Mouse (Mus musculus): ENCODE data around the gene Csk. TPM values are rescaled to one million over a fixed set of nuclear protein-coding genes. Genes with fewer than 3 reads are reported as not detected.

Csk gene
- polyA plus RNA-seq, 1 experiment from 2014 or later: 36.1 TPM

GRCm38 (mm10) chr9:57600620-57601352 is 52.6 kb downstream of the Csk start:
- ATAC-seq (ENCODE audit: insufficient number of reproducible peaks, low FRiP score, low TSS enrichment, low read depth): peak; percentile 27; the same call in 1 of the 2 replicates
- H3K9me3 ChIP-seq (replicated peaks): no peaks in the 10 kb centered on the region

GRCm38 (mm10) chr9:57598851-57599563 is 54.4 kb downstream of the Csk start:
- 29% methylated on average over 8 of the region's 8 CpGs for WGBS
- Histone ChIP-seq H3K36me3 (peaks cover 16% of the 10 kb centered on the region), H3K9ac (no peak overlapping the region), H3K9me3 (replicated peaks) (no peaks in the 10 kb centered on the region), H3K4me2 (replicated peaks) (no peak overlapping the region), H3K4me1 (0 out of 2 replicates have a peak, but pooled peaks cover 5% of the 10 kb centered on the region), H3K27ac (replicated peaks) (no peak overlapping the region), H3K27me3 (no peaks in the 10 kb centered on the region), H3K4me3 (replicated peaks) (no peak overlapping the region)
- no peak for ATAC-seq (ENCODE audit: insufficient number of reproducible peaks, low FRiP score, low TSS enrichment, low read depth)

More at GRCm38 (mm10) chr9:57600620-57601352, 52.6 kb downstream of the Csk start:
- Histone ChIP-seq H3K4me2 (replicated peaks) (no peak overlapping the region), H3K4me1 (0 out of 2 replicates have a peak, but pooled peaks cover 5% of the 10 kb centered on the region), H3K36me3 (no peaks in the 10 kb centered on the region), H3K27me3 (peaks cover 6% of the 10 kb centered on the region; the same call in 1 of the 2 replicates), H3K9ac (no peak overlapping the region), H3K4me3 (replicated peaks) (no peak overlapping the region), H3K27ac (replicated peaks) (no peak overlapping the region)
- WGBS: 8% methylated on average over 3 of the region's 3 CpGs

- Histone ChIP-seq H3K4me1 (0 out of 2 replicates have a peak, but pooled peaks cover 5% of the 10 kb centered on the region), H3K9me3 (replicated peaks) (no peaks in the 10 kb centered on the region), H3K27me3 (no peaks in the 10 kb centered on the region), H3K4me3 (replicated peaks) (no peak overlapping the region), H3K4me2 (replicated peaks) (no peak overlapping the region), H3K27ac (replicated peaks) (no peak overlapping the region), H3K9ac (no peak overlapping the region), H3K36me3 (peaks cover 27% of the 10 kb centered on the region)
- no peak for ATAC-seq (ENCODE audit: insufficient number of reproducible peaks, low FRiP score, low TSS enrichment, low read depth)
- WGBS: 20% methylated on average over 4 of the region's 4 CpGs
Observed at GRCm38 (mm10) chr9:57597929-57598382, 55.5 kb downstream of the Csk start.

GRCm38 (mm10) chr9:57597265-57597664 is 56.2 kb downstream of the Csk start:
- no peak overlapping the region for H3K9ac ChIP-seq
- H3K4me2 ChIP-seq (replicated peaks): no peak overlapping the region
- 0 out of 2 replicates have a peak, but pooled peaks cover 4% of the 10 kb centered on the region for H3K4me1 ChIP-seq
- H3K9me3 ChIP-seq (replicated peaks): no peaks in the 10 kb centered on the region
- H3K27ac ChIP-seq (replicated peaks): 0 out of 2 replicates have a peak overlapping the region, but pooled peaks have one; percentile 11
- ATAC-seq (ENCODE audit: insufficient number of reproducible peaks, low FRiP score, low TSS enrichment, low read depth): no peak
- no peaks in the 10 kb centered on the region for H3K27me3 ChIP-seq
- H3K4me3 ChIP-seq (replicated peaks): no peak overlapping the region
- peaks cover 32% of the 10 kb centered on the region for H3K36me3 ChIP-seq
- 73% methylated on average over 8 of the region's 8 CpGs for WGBS

GRCm38 (mm10) chr9:57594174-57594509 is 59.3 kb downstream of the Csk start:
- Histone ChIP-seq H3K27me3 (no peaks in the 10 kb centered on the region), H3K4me2 (replicated peaks) (no peak overlapping the region), H3K9me3 (replicated peaks) (no peaks in the 10 kb centered on the region), H3K9ac (no peak overlapping the region), H3K4me3 (replicated peaks) (no peak overlapping the region), H3K4me1 (peaks cover 13% of the 10 kb centered on the region; the same call in 1 of the 2 replicates), H3K27ac (replicated peaks) (no peak overlapping the region), H3K36me3 (peaks cover 32% of the 10 kb centered on the region)
- no peak for ATAC-seq (ENCODE audit: insufficient number of reproducible peaks, low FRiP score, low TSS enrichment, low read depth)
- 68% methylated on average over 9 of the region's 9 CpGs for WGBS

- Histone ChIP-seq H3K9me3 (replicated peaks) (no peaks in the 10 kb centered on the region), H3K4me3 (replicated peaks) (no peak overlapping the region), H3K4me2 (replicated peaks) (no peak overlapping the region), H3K27me3 (no peaks in the 10 kb centered on the region), H3K36me3 (peaks cover 32% of the 10 kb centered on the region), H3K27ac (replicated peaks) (no peak overlapping the region), H3K4me1 (peaks cover 18% of the 10 kb centered on the region), H3K9ac (no peak overlapping the region)
- no peak for ATAC-seq (ENCODE audit: insufficient number of reproducible peaks, low FRiP score, low TSS enrichment, low read depth)
- 52% methylated on average over 12 of the region's 12 CpGs for WGBS
Observed at GRCm38 (mm10) chr9:57593454-57594173, 59.8 kb downstream of the Csk start.

- Histone ChIP-seq H3K4me1 (peaks cover 20% of the 10 kb centered on the region), H3K36me3 (peaks cover 52% of the 10 kb centered on the region), H3K9ac (no peak overlapping the region), H3K27ac (replicated peaks) (no peak overlapping the region; the same call in 1 of the 2 replicates), H3K4me3 (replicated peaks) (0 out of 2 replicates have a peak overlapping the region, but pooled peaks have one; percentile 83), H3K27me3 (no peaks in the 10 kb centered on the region), H3K9me3 (replicated peaks) (no peaks in the 10 kb centered on the region), H3K4me2 (replicated peaks) (no peak overlapping the region)
- WGBS: 32% methylated on average over 5 of the region's 5 CpGs
- ATAC-seq (ENCODE audit: insufficient number of reproducible peaks, low FRiP score, low TSS enrichment, low read depth): no peak
Observed at GRCm38 (mm10) chr9:57590726-57591125, 62.7 kb downstream of the Csk start.

GRCm38 (mm10) chr9:57589224-57590126 is 64.0 kb downstream of the Csk start, which contains the start of gene Ulk3:
Gene Ulk3 (plus strand): TSS chr9:57589452.
- H3K9ac ChIP-seq: peak within 1 kb of the TSS; percentile 70
- ATAC-seq (ENCODE audit: insufficient number of reproducible peaks, low FRiP score, low TSS enrichment, low read depth): peak; percentile 86
- peak within 1 kb of the TSS; percentile 83 for H3K4me3 ChIP-seq (replicated peaks)
- H3K9me3 ChIP-seq (replicated peaks): no peaks in the 10 kb centered on the region
- H3K27me3 ChIP-seq: no peaks in the 10 kb centered on the region
- H3K27ac ChIP-seq (replicated peaks): peak within 1 kb of the TSS; percentile 88
- peaks cover 50% of the 10 kb centered on the region for H3K36me3 ChIP-seq
- peaks cover 20% of the 10 kb centered on the region for H3K4me1 ChIP-seq
- under 1% methylated on average over 58 of the region's 58 CpGs for WGBS
- H3K4me2 ChIP-seq (replicated peaks): peak within 1 kb of the TSS; percentile 79

- Histone ChIP-seq H3K27ac (replicated peaks) (no peak overlapping the region), H3K4me1 (peaks cover 10% of the 10 kb centered on the region), H3K4me2 (replicated peaks) (no peak overlapping the region), H3K9me3 (replicated peaks) (no peaks in the 10 kb centered on the region), H3K27me3 (no peaks in the 10 kb centered on the region), H3K9ac (no peak overlapping the region), H3K36me3 (peaks cover 74% of the 10 kb centered on the region), H3K4me3 (replicated peaks) (no peak overlapping the region)
- WGBS: 78% methylated on average over 3 of the region's 3 CpGs
- ATAC-seq (ENCODE audit: insufficient number of reproducible peaks, low FRiP score, low TSS enrichment, low read depth): no peak
Observed at GRCm38 (mm10) chr9:57584991-57585390, 68.4 kb downstream of the Csk start.

- no peak overlapping the region for H3K27ac ChIP-seq (replicated peaks)
- no peaks in the 10 kb centered on the region for H3K9me3 ChIP-seq (replicated peaks)
- H3K4me1 ChIP-seq: no peaks in the 10 kb centered on the region
- H3K27me3 ChIP-seq: no peaks in the 10 kb centered on the region
- H3K4me2 ChIP-seq (replicated peaks): no peak overlapping the region
- WGBS: 73% methylated on average over 6 of the region's 6 CpGs
- H3K9ac ChIP-seq: no peak overlapping the region
- ATAC-seq (ENCODE audit: insufficient number of reproducible peaks, low FRiP score, low TSS enrichment, low read depth): no peak
- no peak overlapping the region for H3K4me3 ChIP-seq (replicated peaks)
- peaks cover 48% of the 10 kb centered on the region for H3K36me3 ChIP-seq
Observed at GRCm38 (mm10) chr9:57577144-57577849, 76.1 kb downstream of the Csk start.
